Mouse (Mus musculus) ES-E14 (cell line): ENCODE data around the gene Cwf19l1.

Experiments
- CHD2 ChIP-seq: IDR thresholded peaks from 2 replicates; pipeline ENCODE4 v1.6.1; 2014; ENCODE audit warnings: mild to moderate bottlenecking, low read depth, low read length, inconsistent platforms
- ZNF384 ChIP-seq: IDR thresholded peaks from 2 replicates; pipeline ENCODE4 v1.6.1; 2012; ENCODE audit warnings: low read depth, low read length, inconsistent platforms

- no peak for TF ChIP-seq ZNF384
- no peak for TF ChIP-seq CHD2
These were observed 8.7 kb upstream of the Cwf19l1 start for GRCm38 (mm10) chr19:44144366-44144765.
